10 mouse cellular contexts compared by ENCODE assay signal in genomic region chr4:130667686-130668085, GRCm38 (mm10). TPM values are rescaled to one million over a fixed set of nuclear protein-coding genes. Genes with fewer than 3 reads are reported as not detected.
DNase-seq lines count a peak whose midpoint lies in the region; ATAC-seq and TF ChIP-seq lines count a peak whose summit lies in the region.
"Had no signal": no experiment of that assay in that cellular context is flagged by ENCODE, and none has a peak within 500 bp of the region (broad histone marks: within the 10 kb centered on the region; RNA-seq: fewer than 3 reads in every experiment).

No protein-coding gene starts in this region.

- WGBS in kidney, embryonic 16.5 days: 47% methylated on average over 2 of the region's 2 CpGs
- 52% methylated on average over 2 of the region's 2 CpGs for WGBS in liver, embryonic 13.5 days (ENCODE audit: insufficient replicate concordance)

- H3K27me3 ChIP-seq in kidney, embryonic 16.5 days (ENCODE audit: insufficient read depth, low read length): no peaks in the 10 kb centered on the region
- no peaks in the 10 kb centered on the region for H3K27me3 ChIP-seq in liver, embryonic 13.5 days

- in situ Hi-C loops in ES-E14 (cut with MboI; ENCODE audit: low sequenced_read_pairs in 2 of 2, unreplicated experiment in 2 of 2): no loop called here

- no peak overlapping the region for H3K4me3 ChIP-seq in gastrocnemius, adult 2 months
- H3K4me3 ChIP-seq in kidney, embryonic 16.5 days (ENCODE audit: low read length): no peak overlapping the region
- H3K4me3 ChIP-seq in ES-E14 (ENCODE audit: insufficient read depth in 1 of 2, low read depth in 1 of 2, low read length in 2 of 2, poor library complexity in 1 of 2, severe bottlenecking in 1 of 2): peak overlapping the region; percentile 8 to 10; a peak in 2 of 4 replicates
- no peak overlapping the region for H3K4me3 ChIP-seq in liver, embryonic 13.5 days (replicated peaks)

- ATAC-seq in kidney, embryonic 16.5 days (ENCODE audit: low FRiP score, low TSS enrichment): no peak
- ATAC-seq in liver, embryonic 13.5 days (ENCODE audit: low read depth): no peak

- no peaks in the 10 kb centered on the region for H3K9me3 ChIP-seq in kidney, embryonic 16.5 days (ENCODE audit: low read length)
- H3K9me3 ChIP-seq in ES-E14 (ENCODE audit: control insufficient read depth, insufficient read depth, low read depth, low read length): no peaks in the 10 kb centered on the region
- no peaks in the 10 kb centered on the region for H3K9me3 ChIP-seq in liver, embryonic 13.5 days (replicated peaks)

- no peak overlapping the region for H3K9ac ChIP-seq in kidney, embryonic 16.5 days (replicated peaks; ENCODE audit: low read length)
- H3K9ac ChIP-seq in ES-E14 (ENCODE audit: insufficient read depth, low read depth, low read length, poor library complexity, severe bottlenecking): no peak overlapping the region; the same call in 1 of the 2 replicates
- peak overlapping the region; percentile 24; the same call in 1 of the 2 replicates for H3K9ac ChIP-seq in liver, embryonic 13.5 days

- H3K36me3 ChIP-seq in kidney, embryonic 16.5 days (ENCODE audit: insufficient read depth, low read length): peaks cover 29% of the 10 kb centered on the region
- H3K36me3 ChIP-seq in ES-E14 (ENCODE audit: control insufficient read depth, insufficient read depth, low read length, poor library complexity, severe bottlenecking): peaks cover 19% of the 10 kb centered on the region
- H3K36me3 ChIP-seq in liver, embryonic 13.5 days: peaks cover 41% of the 10 kb centered on the region

- H3K4me2 ChIP-seq in kidney, embryonic 16.5 days (replicated peaks; ENCODE audit: low read depth, low read length): no peak overlapping the region
- H3K4me2 ChIP-seq in liver, embryonic 13.5 days: peak overlapping the region; percentile 42

- peak overlapping the region; percentile 35; the same call in 1 of the 2 replicates for H3K27ac ChIP-seq in gastrocnemius, adult 2 months
- H3K27ac ChIP-seq in kidney, embryonic 16.5 days (ENCODE audit: low read length): no peak overlapping the region
- no peak overlapping the region for H3K27ac ChIP-seq in ES-E14 (ENCODE audit: insufficient read depth, low read depth, low read length, poor library complexity, severe bottlenecking)
- peak overlapping the region; percentile 47 for H3K27ac ChIP-seq in liver, embryonic 13.5 days

- H3K4me1 ChIP-seq in kidney, embryonic 16.5 days (ENCODE audit: insufficient read depth, low read length): peaks cover 44% of the 10 kb centered on the region
- peaks cover 6 to 12% of the 10 kb centered on the region in 2 experiments for H3K4me1 ChIP-seq in ES-E14 (ENCODE audit: control insufficient read depth in 2 of 2, insufficient read depth in 2 of 2, low read length in 2 of 2, poor library complexity in 1 of 2)
- H3K4me1 ChIP-seq in liver, embryonic 13.5 days (replicated peaks): peaks cover 69% of the 10 kb centered on the region

- DNase-seq in gastrocnemius, adult 2 months: no peak
- DNase-seq in gastrocnemius, postnatal 36 days: no peak
- DNase-seq in kidney, adult 9 months: peak; percentile 30
- DNase-seq in ES-E14 (ENCODE audit: low read depth, low spot score): no peak
- DNase-seq in liver, embryonic 13.5 days: no peak
- no peak for DNase-seq in embryo, embryonic 9.5 days (ENCODE audit: extremely low spot score)
- no peak for DNase-seq in thymus, postnatal 36 days
- DNase-seq: cerebellum, adult 9-11 months; right cerebral cortex, adult 18-20 months had no signal

- TF ChIP-seq CTCF in gastrocnemius, adult 2 months (IDR thresholded peaks at IDR 0.05): no peak

- intact Hi-C loops in gastrocnemius, adult 2 months (cut with DNase I): no loop called here
- intact Hi-C loops in gastrocnemius, postnatal 36 days (cut with DNase I): loop anchor here (5.0 kb wide), 1 partner anchor 220 kb away; no protein-coding TSS in a partner anchor

TF ChIP-seq in ES-E14, 5 proteins besides CTCF, POLR2A, EP300 and RAD21:
- TF ChIP-seq ZC3H11A (IDR thresholded peaks at IDR 0.05; ENCODE audit: borderline replicate concordance, low read depth, low read length) (no peak), HCFC1 (IDR thresholded peaks at IDR 0.05; ENCODE audit: borderline replicate concordance, insufficient read depth, low read length) (no peak), CHD2 (IDR thresholded peaks at IDR 0.05; ENCODE audit: low read depth, low read length) (no peak), ZNF384 (IDR thresholded peaks at IDR 0.05; ENCODE audit: low read depth, low read length) (no peak), MAFK (IDR thresholded peaks at IDR 0.05; ENCODE audit: insufficient read depth, low read depth, low read length) (no peak)

RNA-seq across cellular contexts. Expression of gene Pum1, which starts 4.6 kb away (rescaled TPM):
- total RNA-seq in gastrocnemius, adult 2 months (2021): 10 to 100 TPM; 42.4 to 42.6 TPM
- 10 to 100 TPM; 28.8 to 37.7 TPM for total RNA-seq in gastrocnemius, postnatal 36 days (2021)
- 96.8 and 106 TPM in 2 replicates for polyA plus RNA-seq in kidney, embryonic 16.5 days (2015; fragmentation: Nextera tagmentation; extraction: Ambion mirVana)
- 101 and 126 TPM in 2 replicates for total RNA-seq in ES-E14 (2012; rRNA removed)
- polyA plus RNA-seq in liver, embryonic 13.5 days (2015; fragmentation: Nextera tagmentation; extraction: Ambion mirVana): 29.7 and 36.1 TPM in 2 replicates

Comparison
In these comparisons a context has a peak if more than half of its experiments do, and no peak if none do; other contexts are left out.
1. H3K27ac ChIP-seq: peak in gastrocnemius, adult 2 months (single experiment) and liver, embryonic 13.5 days (single experiment); none in kidney, embryonic 16.5 days (single experiment) and ES-E14 (single experiment).
2. H3K4me3 ChIP-seq: peak in ES-E14 (2 of 2); none in gastrocnemius, adult 2 months (single experiment), kidney, embryonic 16.5 days (single experiment) and liver, embryonic 13.5 days (single experiment).